Mouse (Mus musculus) MEL (cell line): ENCODE results near the gene Grpel1. TPM values are rescaled to one million over a fixed set of nuclear protein-coding genes. Genes with fewer than 3 reads are reported as not detected.

Source experiments
- DNase-seq: peaks from one replicate; pipeline ENCODE4 v3.0.0; 2011; ENCODE audit warnings: low read depth, low spot score
- H3K27ac ChIP-seq: 2 replicates; pipeline ENCODE4 v1.5.1; 2012; ENCODE audit warnings: low read depth, mild to moderate bottlenecking, control low read depth, low read length, moderate library complexity; ENCODE audit not compliant: control insufficient read depth
- H3K27me3 ChIP-seq, 2 experiments: fragments of 150-350 bp in 1 of 2; sonication (generic) in 1 of 2; 2 replicates each; pipeline ENCODE4 v1.6.1; 2012; ENCODE audit warnings: low read length in 2 of 2, mild to moderate bottlenecking in 2 of 2, improper control_type of control experiment in 1 of 2, moderate library complexity in 1 of 2; ENCODE audit not compliant: insufficient read depth in 2 of 2, control insufficient read depth in 1 of 2
- H3K36me3 ChIP-seq, 2 experiments: 2 replicates each; pipeline ENCODE4 v1.6.1; 2012 to 2014; ENCODE audit warnings: low read length in 2 of 2, improper control_type of control experiment in 1 of 2, inconsistent platforms in 1 of 2, mild to moderate bottlenecking in 1 of 2; ENCODE audit not compliant: insufficient read depth in 2 of 2, control insufficient read depth in 1 of 2
- H3K4me1 ChIP-seq, 2 experiments: fragments of 150-350 bp in 1 of 2; sonication (generic) in 1 of 2; 2 replicates each; pipeline ENCODE4 v1.6.1; 2012; ENCODE audit warnings: low read length in 2 of 2, improper control_type of control experiment in 1 of 2, mild to moderate bottlenecking in 1 of 2; ENCODE audit not compliant: insufficient read depth in 2 of 2, control insufficient read depth in 1 of 2
- H3K4me3 ChIP-seq, 2 experiments: fragments of 150-350 bp in 1 of 2; sonication (generic) in 1 of 2; 2 replicates each; pipeline ENCODE4 v1.5.1; 2012; ENCODE audit warnings: low read depth in 2 of 2, low read length in 2 of 2, mild to moderate bottlenecking in 2 of 2, moderate library complexity in 2 of 2, control low read depth in 1 of 2, improper control_type of control experiment in 1 of 2; ENCODE audit not compliant: control insufficient read depth in 1 of 2, insufficient read depth in 1 of 2
- H3K79me2 ChIP-seq: 2 replicates; pipeline ENCODE4 v1.6.1; 2012; ENCODE audit warnings: mild to moderate bottlenecking, low read length, moderate library complexity; ENCODE audit not compliant: control insufficient read depth, poor library complexity, insufficient read depth
- H3K9ac ChIP-seq: 2 replicates; pipeline ENCODE4 v1.6.1; 2012; ENCODE audit warnings: low read depth, mild to moderate bottlenecking, control low read depth, low read length, moderate library complexity; ENCODE audit not compliant: control insufficient read depth, poor library complexity, severe bottlenecking
- H3K9me3 ChIP-seq: fragments of 150-350 bp; sonication (generic); replicated peaks from 2 replicates; pipeline ENCODE4 v1.6.1; 2012; ENCODE audit warnings: mild to moderate bottlenecking, low read length, improper control_type of control experiment, moderate library complexity; ENCODE audit not compliant: insufficient read depth
- BHLHE40 ChIP-seq: IDR thresholded peaks from 2 replicates; pipeline ENCODE4 v1.6.1; 2012; ENCODE audit warnings: low read depth, mild to moderate bottlenecking, inconsistent platforms, low read length, improper control_type of control experiment, borderline replicate concordance
- CHD1 ChIP-seq: IDR thresholded peaks from 2 replicates; pipeline ENCODE4 v1.6.1; 2012; ENCODE audit warnings: low read depth, mild to moderate bottlenecking, inconsistent platforms, low read length, improper control_type of control experiment
- CTCF ChIP-seq, 3 experiments: IDR thresholded peaks in 2 of 3; conservative IDR thresholded peaks in 1 of 3; 2 replicates each; pipeline ENCODE4 v1.5.1; 2011 to 2012; ENCODE audit warnings: low read length in 3 of 3, low read depth in 2 of 3, mild to moderate bottlenecking in 2 of 3, improper control_type of control experiment in 1 of 3, inconsistent platforms in 1 of 3, mixed read lengths in 1 of 3, moderate library complexity in 1 of 3; ENCODE audit not compliant: control insufficient read depth in 1 of 3, insufficient read depth in 1 of 3, poor library complexity in 1 of 3, severe bottlenecking in 1 of 3
- ELF1 ChIP-seq: IDR thresholded peaks from 2 replicates; pipeline ENCODE4 v1.6.1; 2014; ENCODE audit warnings: low read depth, mild to moderate bottlenecking, inconsistent platforms, low read length, improper control_type of control experiment, moderate library complexity
- ETS1 ChIP-seq: IDR thresholded peaks from 2 replicates; pipeline ENCODE4 v1.6.1; 2012; ENCODE audit warnings: low read depth, mild to moderate bottlenecking, inconsistent platforms, low read length, improper control_type of control experiment, moderate library complexity
- GABPA ChIP-seq: IDR thresholded peaks from 2 replicates; pipeline ENCODE4 v1.6.1; 2012; ENCODE audit warnings: low read depth, mild to moderate bottlenecking, inconsistent platforms, low read length, improper control_type of control experiment, moderate library complexity
- GATA1 ChIP-seq: IDR thresholded peaks from 2 replicates; pipeline ENCODE4 v1.6.1; 2011; ENCODE audit warnings: low read depth, low read length, improper control_type of control experiment
- HCFC1 ChIP-seq: IDR thresholded peaks from 2 replicates; pipeline ENCODE4 v1.6.1; 2012; ENCODE audit warnings: low read depth, mild to moderate bottlenecking, inconsistent platforms, low read length, improper control_type of control experiment, moderate library complexity
- JUND ChIP-seq: IDR thresholded peaks from 2 replicates; pipeline ENCODE4 v1.6.1; 2011; ENCODE audit warnings: low read depth, mild to moderate bottlenecking, improper control_type of control experiment, low read length
- MAFK ChIP-seq: IDR thresholded peaks from 2 replicates; pipeline ENCODE4 v1.6.1; 2011; ENCODE audit warnings: low read depth, mild to moderate bottlenecking, low read length, improper control_type of control experiment, borderline replicate concordance
- MAX ChIP-seq: IDR thresholded peaks from 2 replicates; pipeline ENCODE4 v1.6.1; 2011; ENCODE audit warnings: low read length, improper control_type of control experiment
- MAZ ChIP-seq: IDR thresholded peaks from 2 replicates; pipeline ENCODE4 v1.6.1; 2012; ENCODE audit warnings: low read depth, mild to moderate bottlenecking, inconsistent platforms, low read length, improper control_type of control experiment
- MXI1 ChIP-seq: IDR thresholded peaks from 2 replicates; pipeline ENCODE4 v1.6.1; 2011; ENCODE audit warnings: mild to moderate bottlenecking, low read depth, low read length, improper control_type of control experiment
- MYB ChIP-seq: IDR thresholded peaks from 2 replicates; pipeline ENCODE4 v1.6.1; 2011; ENCODE audit warnings: mild to moderate bottlenecking, low read depth, low read length, improper control_type of control experiment
- NELFE ChIP-seq: IDR thresholded peaks from 2 replicates; pipeline ENCODE4 v1.6.1; 2011; ENCODE audit warnings: low read depth, low read length, improper control_type of control experiment
- POLR2A ChIP-seq, 2 experiments: IDR thresholded peaks; 2 replicates each; pipeline ENCODE4 v1.6.1; 2011 to 2012; ENCODE audit warnings: low read length in 2 of 2, mild to moderate bottlenecking in 2 of 2, control low read depth in 1 of 2, improper control_type of control experiment in 1 of 2, low read depth in 1 of 2, moderate library complexity in 1 of 2; ENCODE audit not compliant: control insufficient read depth in 1 of 2, insufficient read depth in 1 of 2, poor library complexity in 1 of 2
- SMC3 ChIP-seq: IDR thresholded peaks from 2 replicates; pipeline ENCODE4 v1.6.1; 2011; ENCODE audit warnings: low read depth, low read length, improper control_type of control experiment
- TAL1 ChIP-seq: IDR thresholded peaks from 2 replicates; pipeline ENCODE4 v1.6.1; 2012; ENCODE audit warnings: mild to moderate bottlenecking, inconsistent platforms, low read length, moderate library complexity, mixed read lengths
- TBP ChIP-seq: IDR thresholded peaks from 2 replicates; pipeline ENCODE4 v1.8.0; 2011; ENCODE audit warnings: low read depth, low read length, improper control_type of control experiment
- TCF12 ChIP-seq: IDR thresholded peaks from 2 replicates; pipeline ENCODE4 v1.6.1; 2014; ENCODE audit warnings: low read depth, mild to moderate bottlenecking, inconsistent platforms, low read length, improper control_type of control experiment, moderate library complexity
- UBTF ChIP-seq: IDR thresholded peaks from 2 replicates; pipeline ENCODE4 v1.6.1; 2012; ENCODE audit warnings: low read depth, mild to moderate bottlenecking, inconsistent platforms, low read length, improper control_type of control experiment, moderate library complexity, borderline replicate concordance; ENCODE audit not compliant: insufficient read depth
- USF1 ChIP-seq: IDR thresholded peaks from 2 replicates; pipeline ENCODE4 v1.6.1; 2014; ENCODE audit warnings: low read depth, mild to moderate bottlenecking, inconsistent platforms, low read length, improper control_type of control experiment, moderate library complexity
- ZC3H11A ChIP-seq: IDR thresholded peaks from 2 replicates; pipeline ENCODE4 v1.6.1; 2012; ENCODE audit warnings: low read depth, mild to moderate bottlenecking, inconsistent platforms, low read length, improper control_type of control experiment
- ZKSCAN1 ChIP-seq: IDR thresholded peaks from 2 replicates; pipeline ENCODE4 v1.6.1; 2012; ENCODE audit warnings: low read depth, mild to moderate bottlenecking, inconsistent platforms, low read length, improper control_type of control experiment, moderate library complexity
- ZNF384 ChIP-seq: IDR thresholded peaks from 2 replicates; pipeline ENCODE4 v1.6.1; 2012; ENCODE audit warnings: low read depth, mild to moderate bottlenecking, inconsistent platforms, low read length, improper control_type of control experiment
- polyA plus RNA-seq, 2 experiments: library from polyadenylated mRNA; stranded (reverse) in 1 of 2; unstranded in 1 of 2; fragments of >175 nt in 1 of 2; fragments of >200 nt in 1 of 2; gene quantifications; 2 replicates each; pipeline versions ENCODE4 v1.2.1 to v1.2.4; 2012; ENCODE audit warnings: low replicate concordance in 2 of 2, low read depth in 1 of 2; ENCODE audit not compliant: insufficient read length in 2 of 2, insufficient read depth in 1 of 2, missing spikeins in 1 of 2
- total RNA-seq: library from RNA; depleted of rRNA; stranded (reverse); fragments of 300-350 nt; gene quantifications from 2 replicates; pipeline ENCODE4 v1.2.3, GENCODE M21; 2012

Grpel1 gene
- total and polyA plus RNA-seq, 3 experiments: 41.1 to 87.4 (median 75.7) TPM

- TF ChIP-seq ETS1 (no peak), USF1 (no peak), MAFK (no peak), JUND (no peak), UBTF (no peak), GABPA (no peak), POLR2A (IDR thresholded peaks at IDR 0.05; ENCODE audit: control insufficient read depth in 1 of 2, insufficient read depth in 1 of 2, low read depth in 1 of 2, low read length in 2 of 2, poor library complexity in 1 of 2) (no peak), TCF12 (no peak), MAZ (no peak), BHLHE40 (no peak), MYB (no peak), TBP (no peak), MXI1 (no peak), TAL1 (no peak)
- no peak for DNase-seq
- no peaks in the 10 kb centered on the region for H3K27me3 ChIP-seq
Observed at GRCm38 (mm10) chr5:36431711-36432110, 33.1 kb upstream of the Grpel1 start.

GRCm38 (mm10) chr5:36434398-36434967 lies 30.3 kb upstream of the Grpel1 start:
- no peak overlapping the region for H3K9ac ChIP-seq
- H3K79me2 ChIP-seq: no peaks in the 10 kb centered on the region
- DNase-seq: no peak
- H3K4me3 ChIP-seq: no peak overlapping the region
- no peak for TF ChIP-seq JUND
- no peak for TF ChIP-seq ZNF384
- TF ChIP-seq POLR2A (IDR thresholded peaks at IDR 0.05; ENCODE audit: control insufficient read depth in 1 of 2, insufficient read depth in 1 of 2, low read depth in 1 of 2, low read length in 2 of 2, poor library complexity in 1 of 2): no peak
- no peak for TF ChIP-seq CHD1
- no peak for TF ChIP-seq MXI1
- TF ChIP-seq HCFC1: no peak
- TF ChIP-seq MAX: no peak
- TF ChIP-seq ZKSCAN1: no peak
- TF ChIP-seq TAL1: no peak
- TF ChIP-seq GATA1: no peak
- TF ChIP-seq NELFE: no peak
- no peak for TF ChIP-seq ZC3H11A
- TF ChIP-seq TCF12: no peak
- no peak for TF ChIP-seq CTCF (IDR thresholded peaks at IDR 0.05 in 2 of 3, conservative IDR thresholded peaks at IDR 0.05 in 1 of 3; ENCODE audit: control insufficient read depth in 1 of 3, insufficient read depth in 1 of 3, low read depth in 2 of 3, low read length in 3 of 3, poor library complexity in 1 of 3, severe bottlenecking in 1 of 3)
- no peak for TF ChIP-seq ELF1
- no peak for TF ChIP-seq SMC3
- TF ChIP-seq, all 39 proteins: peak for 0
- Histone ChIP-seq H3K36me3 (no peaks in the 10 kb centered on the region), H3K27ac (no peak overlapping the region), H3K9me3 (no peaks in the 10 kb centered on the region), H3K4me1 (no peaks in the 10 kb centered on the region), H3K27me3 (no peaks in the 10 kb centered on the region)

More at GRCm38 (mm10) chr5:36431711-36432110, 33.1 kb upstream of the Grpel1 start:
- H3K4me3 ChIP-seq: no peak overlapping the region
- no peaks in the 10 kb centered on the region for H3K36me3 ChIP-seq
- no peaks in the 10 kb centered on the region for H3K9me3 ChIP-seq
- no peak overlapping the region for H3K9ac ChIP-seq
- H3K4me1 ChIP-seq: no peaks in the 10 kb centered on the region
- no peaks in the 10 kb centered on the region for H3K79me2 ChIP-seq
- H3K27ac ChIP-seq: no peak overlapping the region
